Mouse (Mus musculus): Measurements from ENCODE around the gene Stac.

DNA sequence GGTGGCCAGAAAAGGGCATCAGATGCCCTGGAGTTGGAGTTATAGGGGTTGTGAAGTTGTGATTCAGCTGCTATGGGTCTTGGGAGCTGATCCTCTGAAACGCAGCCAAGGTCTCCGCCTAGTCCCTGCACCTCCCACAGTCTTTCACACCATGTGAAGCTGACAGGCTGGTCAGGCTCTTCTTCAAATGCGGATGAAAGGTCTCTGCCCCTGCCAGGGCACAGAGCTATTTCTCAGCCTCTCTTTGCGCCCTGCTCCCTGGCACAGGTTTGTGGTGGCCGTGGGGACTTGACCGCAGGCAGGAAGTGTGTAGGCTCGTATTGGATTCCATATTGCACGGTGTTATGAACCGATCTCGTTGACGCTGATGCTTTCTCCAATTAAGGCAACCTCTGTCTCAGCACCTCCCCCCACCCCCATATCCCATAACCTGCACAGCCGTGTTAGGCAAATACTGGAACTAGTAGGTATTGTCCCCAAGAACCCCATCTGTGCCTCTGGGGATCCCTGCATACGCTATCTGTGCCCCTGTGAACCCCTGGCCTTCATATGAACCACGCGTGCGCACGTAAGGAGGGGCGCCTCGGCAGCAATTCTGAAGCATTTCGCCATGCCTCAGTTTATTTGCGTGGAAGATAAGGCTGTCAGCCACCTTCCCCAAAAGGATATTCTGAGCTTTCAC is 139.7 kb downstream of the Stac start:
- TF ChIP-seq CTCF (IDR thresholded peaks at IDR 0.05; ENCODE audit: borderline replicate concordance, control insufficient read depth, extremely low read depth, insufficient read depth, low read length, poor library complexity) (no peak), POLR2A (IDR thresholded peaks at IDR 0.05; ENCODE audit: control insufficient read depth, extremely low read depth, insufficient read depth, low read length, poor library complexity) (no peak)

All from thymus, adult 2 months (tissue).